Mouse (Mus musculus): Measurements from ENCODE around the gene Lpo. TPM values are rescaled to one million over a fixed set of nuclear protein-coding genes. Genes with fewer than 3 reads are reported as not detected.

Gene Lpo
- polyA plus RNA-seq, 1 experiment = not detected

- no peak overlapping the region for H3K4me3 ChIP-seq (ENCODE audit: low read depth, low read length)
- H3K4me1 ChIP-seq (ENCODE audit: control insufficient read depth, insufficient read depth, low read length) = no peaks in the 10 kb centered on the region
- H3K27ac ChIP-seq (ENCODE audit: insufficient read depth, low read length) = no peak overlapping the region
- H3K9ac ChIP-seq (ENCODE audit: low read depth, poor library complexity, severe bottlenecking) = no peak overlapping the region
- TF ChIP-seq EP300 (IDR thresholded peaks at IDR 0.05; ENCODE audit: insufficient read depth, low read depth, low read length) = no peak
- TF ChIP-seq POLR2A (IDR thresholded peaks at IDR 0.05; ENCODE audit: insufficient read depth, low read length) = no peak
- no peak for TF ChIP-seq CTCF (IDR thresholded peaks at IDR 0.05; ENCODE audit: low read depth, low read length)
- H3K36me3 ChIP-seq (ENCODE audit: control insufficient read depth, insufficient read depth, low read length, poor library complexity, severe bottlenecking) = 0 out of 2 replicates have a peak, but pooled peaks cover 3% of the 10 kb centered on the region
- H3K27me3 ChIP-seq (ENCODE audit: control insufficient read depth, insufficient read depth, low read length, poor library complexity, severe bottlenecking) = peaks cover 5% of the 10 kb centered on the region; the same call in 1 of the 2 replicates
- no peaks in the 10 kb centered on the region for H3K9me3 ChIP-seq (replicated peaks; ENCODE audit: control insufficient read depth, insufficient read depth, low read length, poor library complexity, severe bottlenecking)
These were observed 65.2 kb downstream of the Lpo start for GRCm38 (mm10) chr11:87762702-87763385.

GRCm38 (mm10) chr11:87761806-87762701, 66.0 kb downstream of the Lpo start:
- Histone ChIP-seq H3K9me3 (replicated peaks; ENCODE audit: control insufficient read depth, insufficient read depth, low read length, poor library complexity, severe bottlenecking) (no peaks in the 10 kb centered on the region), H3K4me3 (ENCODE audit: low read depth, low read length) (no peak overlapping the region), H3K27ac (ENCODE audit: insufficient read depth, low read length) (no peak overlapping the region), H3K36me3 (ENCODE audit: control insufficient read depth, insufficient read depth, low read length, poor library complexity, severe bottlenecking) (0 out of 2 replicates have a peak, but pooled peaks cover 4% of the 10 kb centered on the region), H3K27me3 (ENCODE audit: control insufficient read depth, insufficient read depth, low read length, poor library complexity, severe bottlenecking) (peaks cover 5% of the 10 kb centered on the region; the same call in 1 of the 2 replicates), H3K9ac (ENCODE audit: low read depth, poor library complexity, severe bottlenecking) (no peak overlapping the region), H3K4me1 (ENCODE audit: control insufficient read depth, insufficient read depth, low read length) (no peaks in the 10 kb centered on the region)
- TF ChIP-seq POLR2A (IDR thresholded peaks at IDR 0.05; ENCODE audit: insufficient read depth, low read length) (no peak), EP300 (IDR thresholded peaks at IDR 0.05; ENCODE audit: insufficient read depth, low read depth, low read length) (no peak), CTCF (IDR thresholded peaks at IDR 0.05; ENCODE audit: low read depth, low read length) (no peak)

- Histone ChIP-seq H3K27ac (ENCODE audit: insufficient read depth, low read length) (no peak overlapping the region), H3K9ac (ENCODE audit: low read depth, poor library complexity, severe bottlenecking) (no peak overlapping the region), H3K36me3 (ENCODE audit: control insufficient read depth, insufficient read depth, low read length, poor library complexity, severe bottlenecking) (peaks cover 7% of the 10 kb centered on the region; the same call in 1 of the 2 replicates), H3K9me3 (replicated peaks; ENCODE audit: control insufficient read depth, insufficient read depth, low read length, poor library complexity, severe bottlenecking) (no peaks in the 10 kb centered on the region), H3K4me1 (ENCODE audit: control insufficient read depth, insufficient read depth, low read length) (no peaks in the 10 kb centered on the region), H3K27me3 (ENCODE audit: control insufficient read depth, insufficient read depth, low read length, poor library complexity, severe bottlenecking) (peaks cover 5% of the 10 kb centered on the region; the same call in 1 of the 2 replicates), H3K4me3 (ENCODE audit: low read depth, low read length) (no peak overlapping the region)
- TF ChIP-seq CTCF (IDR thresholded peaks at IDR 0.05; ENCODE audit: low read depth, low read length) (no peak), EP300 (IDR thresholded peaks at IDR 0.05; ENCODE audit: insufficient read depth, low read depth, low read length) (no peak), POLR2A (IDR thresholded peaks at IDR 0.05; ENCODE audit: insufficient read depth, low read length) (no peak)
These were observed 66.8 kb downstream of the Lpo start for GRCm38 (mm10) chr11:87761181-87761721.

- Histone ChIP-seq H3K9me3 (replicated peaks; ENCODE audit: control insufficient read depth, insufficient read depth, low read length, poor library complexity, severe bottlenecking) (no peaks in the 10 kb centered on the region), H3K4me1 (ENCODE audit: control insufficient read depth, insufficient read depth, low read length) (no peaks in the 10 kb centered on the region), H3K9ac (ENCODE audit: low read depth, poor library complexity, severe bottlenecking) (no peak within 1 kb of the TSS), H3K27me3 (ENCODE audit: control insufficient read depth, insufficient read depth, low read length, poor library complexity, severe bottlenecking) (peaks cover 5% of the 10 kb centered on the region; the same call in 1 of the 2 replicates), H3K36me3 (ENCODE audit: control insufficient read depth, insufficient read depth, low read length, poor library complexity, severe bottlenecking) (peaks cover 7% of the 10 kb centered on the region; the same call in 1 of the 2 replicates), H3K27ac (ENCODE audit: insufficient read depth, low read length) (no peak within 1 kb of the TSS), H3K4me3 (ENCODE audit: low read depth, low read length) (no peak within 1 kb of the TSS)
- TF ChIP-seq POLR2A (IDR thresholded peaks at IDR 0.05; ENCODE audit: insufficient read depth, low read length) = no peak
- TF ChIP-seq EP300 (IDR thresholded peaks at IDR 0.05; ENCODE audit: insufficient read depth, low read depth, low read length) = no peak
- no peak for TF ChIP-seq CTCF (IDR thresholded peaks at IDR 0.05; ENCODE audit: low read depth, low read length)
These were observed 67.6 kb downstream of the Lpo start, which contains the start of gene Tspoap1 for GRCm38 (mm10) chr11:87760301-87761081. TSS of gene Tspoap1 (plus strand) at chr11:87760541.

- Histone ChIP-seq H3K36me3 (ENCODE audit: control insufficient read depth, insufficient read depth, low read length, poor library complexity, severe bottlenecking) (peaks cover 7% of the 10 kb centered on the region; the same call in 1 of the 2 replicates), H3K4me3 (ENCODE audit: low read depth, low read length) (no peak overlapping the region)
These were observed 68.5 kb downstream of the Lpo start for GRCm38 (mm10) chr11:87759609-87760005.

More at GRCm38 (mm10) chr11:87759609-87760005, 68.5 kb downstream of the Lpo start:
- TF ChIP-seq EP300 (IDR thresholded peaks at IDR 0.05; ENCODE audit: insufficient read depth, low read depth, low read length) (no peak), CTCF (IDR thresholded peaks at IDR 0.05; ENCODE audit: low read depth, low read length) (peak; percentile 57)
- H3K27me3 ChIP-seq (ENCODE audit: control insufficient read depth, insufficient read depth, low read length, poor library complexity, severe bottlenecking) = peaks cover 4% of the 10 kb centered on the region; the same call in 1 of the 2 replicates
- no peak overlapping the region for H3K9ac ChIP-seq (ENCODE audit: low read depth, poor library complexity, severe bottlenecking)
- H3K4me1 ChIP-seq (ENCODE audit: control insufficient read depth, insufficient read depth, low read length) = peaks cover 3% of the 10 kb centered on the region
- H3K27ac ChIP-seq (ENCODE audit: insufficient read depth, low read length) = no peak overlapping the region
- H3K9me3 ChIP-seq (replicated peaks; ENCODE audit: control insufficient read depth, insufficient read depth, low read length, poor library complexity, severe bottlenecking) = no peaks in the 10 kb centered on the region
